Mouse (Mus musculus): ENCODE measurements around the gene Urgcp.

Gene Urgcp

GRCm38 (mm10) chr11:5715630-5716105 is 46.5 kb downstream of the Urgcp start, which contains the start of gene Mrps24:
Mrps24 (minus strand) TSS chr11:5715680.
- peaks cover 63% of the 10 kb centered on the region for H3K4me1 ChIP-seq (replicated peaks; ENCODE audit: low read depth, low read length)
- H3K27me3 ChIP-seq (ENCODE audit: insufficient read depth, low read length), result peaks cover 21% of the 10 kb centered on the region
- TF ChIP-seq POU5F1 (IDR thresholded peaks at IDR 0.05; ENCODE audit: borderline replicate concordance, low read length), result no peak
- TF ChIP-seq NANOG (IDR thresholded peaks at IDR 0.05; ENCODE audit: borderline replicate concordance, low read length), result no peak
- no peak for TF ChIP-seq CTCF (conservative IDR thresholded peaks at IDR 0.05; ENCODE audit: low read length)
- H3K36me3 ChIP-seq (ENCODE audit: insufficient read depth, low read length), result peaks cover 44% of the 10 kb centered on the region
- H3K4me3 ChIP-seq (replicated peaks; ENCODE audit: low read length), result peak within 1 kb of the TSS; percentile 72
- H3K9me3 ChIP-seq (ENCODE audit: low read length), result no peaks in the 10 kb centered on the region

GRCm38 (mm10) chr11:5715179-5715578 is 47.0 kb downstream of the Urgcp start:
- Histone ChIP-seq H3K36me3 (ENCODE audit: insufficient read depth, low read length) (peaks cover 44% of the 10 kb centered on the region), H3K9me3 (ENCODE audit: low read length) (no peaks in the 10 kb centered on the region)
- TF ChIP-seq CTCF (conservative IDR thresholded peaks at IDR 0.05; ENCODE audit: low read length) (no peak), NANOG (IDR thresholded peaks at IDR 0.05; ENCODE audit: borderline replicate concordance, low read length) (no peak), POU5F1 (IDR thresholded peaks at IDR 0.05; ENCODE audit: borderline replicate concordance, low read length) (no peak)

GRCm38 (mm10) chr11:5707530-5708353 is 54.4 kb downstream of the Urgcp start:
- Histone ChIP-seq H3K9me3 (ENCODE audit: low read length) (no peaks in the 10 kb centered on the region), H3K4me3 (replicated peaks; ENCODE audit: low read length) (peak overlapping the region; percentile 97), H3K4me1 (replicated peaks; ENCODE audit: low read depth, low read length) (peaks cover 58% of the 10 kb centered on the region), H3K36me3 (ENCODE audit: insufficient read depth, low read length) (peaks cover 34% of the 10 kb centered on the region), H3K27me3 (ENCODE audit: insufficient read depth, low read length) (peaks cover 10% of the 10 kb centered on the region; the same call in 1 of the 2 replicates)
- TF ChIP-seq POU5F1 (IDR thresholded peaks at IDR 0.05; ENCODE audit: borderline replicate concordance, low read length), result no peak
- TF ChIP-seq CTCF (conservative IDR thresholded peaks at IDR 0.05; ENCODE audit: low read length), result no peak
- no peak for TF ChIP-seq NANOG (IDR thresholded peaks at IDR 0.05; ENCODE audit: borderline replicate concordance, low read length)

More at GRCm38 (mm10) chr11:5715179-5715578, 47.0 kb downstream of the Urgcp start:
- peaks cover 21% of the 10 kb centered on the region for H3K27me3 ChIP-seq (ENCODE audit: insufficient read depth, low read length)
- H3K4me1 ChIP-seq (replicated peaks; ENCODE audit: low read depth, low read length), result peaks cover 60% of the 10 kb centered on the region
- H3K4me3 ChIP-seq (replicated peaks; ENCODE audit: low read length), result peak overlapping the region; percentile 72; the same call in 1 of the 2 replicates

GRCm38 (mm10) chr11:5706874-5707529 is 55.2 kb downstream of the Urgcp start:
- Histone ChIP-seq H3K4me3 (replicated peaks; ENCODE audit: low read length) (peak overlapping the region; percentile 97), H3K4me1 (replicated peaks; ENCODE audit: low read depth, low read length) (peaks cover 61% of the 10 kb centered on the region), H3K9me3 (ENCODE audit: low read length) (no peaks in the 10 kb centered on the region), H3K36me3 (ENCODE audit: insufficient read depth, low read length) (peaks cover 34% of the 10 kb centered on the region), H3K27me3 (ENCODE audit: insufficient read depth, low read length) (peaks cover 10% of the 10 kb centered on the region; the same call in 1 of the 2 replicates)
- no peak for TF ChIP-seq CTCF (conservative IDR thresholded peaks at IDR 0.05; ENCODE audit: low read length)
- TF ChIP-seq NANOG (IDR thresholded peaks at IDR 0.05; ENCODE audit: borderline replicate concordance, low read length), result no peak
- no peak for TF ChIP-seq POU5F1 (IDR thresholded peaks at IDR 0.05; ENCODE audit: borderline replicate concordance, low read length)

DNA sequence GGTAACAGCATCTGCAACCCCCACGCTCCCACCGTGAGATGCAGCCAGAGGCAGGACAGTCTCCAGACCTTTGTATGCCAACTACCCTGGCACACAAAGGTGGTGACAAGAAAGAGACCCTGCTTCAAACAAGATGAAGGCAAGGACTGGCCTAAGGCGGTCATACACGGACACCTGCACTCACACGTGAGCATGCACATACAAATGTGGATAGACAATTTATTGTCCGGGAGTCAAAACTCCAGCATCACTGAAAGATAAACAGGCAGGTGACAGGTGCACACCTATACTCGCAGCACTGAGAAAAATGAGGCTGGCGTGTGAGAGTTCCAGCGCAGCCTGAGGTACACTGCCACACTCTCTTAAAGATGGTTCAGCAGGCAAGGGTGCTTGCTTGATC is 56.2 kb downstream of the Urgcp start:
- Histone ChIP-seq H3K4me3 (replicated peaks; ENCODE audit: low read length) (peak overlapping the region; percentile 97), H3K36me3 (ENCODE audit: insufficient read depth, low read length) (peaks cover 34% of the 10 kb centered on the region), H3K9me3 (ENCODE audit: low read length) (no peaks in the 10 kb centered on the region), H3K27me3 (ENCODE audit: insufficient read depth, low read length) (peaks cover 10% of the 10 kb centered on the region; the same call in 1 of the 2 replicates), H3K4me1 (replicated peaks; ENCODE audit: low read depth, low read length) (peaks cover 66% of the 10 kb centered on the region)
- no peak for TF ChIP-seq POU5F1 (IDR thresholded peaks at IDR 0.05; ENCODE audit: borderline replicate concordance, low read length)
- TF ChIP-seq NANOG (IDR thresholded peaks at IDR 0.05; ENCODE audit: borderline replicate concordance, low read length), result no peak
- no peak for TF ChIP-seq CTCF (conservative IDR thresholded peaks at IDR 0.05; ENCODE audit: low read length)

GRCm38 (mm10) chr11:5703341-5703740 is 58.8 kb downstream of the Urgcp start:
- TF ChIP-seq CTCF (conservative IDR thresholded peaks at IDR 0.05; ENCODE audit: low read length) (0 out of 2 replicates have a peak, but pooled peaks have one; percentile 6), POU5F1 (IDR thresholded peaks at IDR 0.05; ENCODE audit: borderline replicate concordance, low read length) (no peak)
- H3K36me3 ChIP-seq (ENCODE audit: insufficient read depth, low read length), result peaks cover 34% of the 10 kb centered on the region

GRCm38 (mm10) chr11:5702957-5703332 is 59.2 kb downstream of the Urgcp start:
- Histone ChIP-seq H3K9me3 (ENCODE audit: low read length) (no peaks in the 10 kb centered on the region), H3K4me1 (replicated peaks; ENCODE audit: low read depth, low read length) (peaks cover 67% of the 10 kb centered on the region), H3K4me3 (replicated peaks; ENCODE audit: low read length) (0 out of 2 replicates have a peak overlapping the region, but pooled peaks have one; percentile 0), H3K27me3 (ENCODE audit: insufficient read depth, low read length) (no peaks in the 10 kb centered on the region), H3K36me3 (ENCODE audit: insufficient read depth, low read length) (peaks cover 34% of the 10 kb centered on the region)
- TF ChIP-seq NANOG (IDR thresholded peaks at IDR 0.05; ENCODE audit: borderline replicate concordance, low read length) (no peak), POU5F1 (IDR thresholded peaks at IDR 0.05; ENCODE audit: borderline replicate concordance, low read length) (no peak), CTCF (conservative IDR thresholded peaks at IDR 0.05; ENCODE audit: low read length) (no peak)

More at GRCm38 (mm10) chr11:5703341-5703740, 58.8 kb downstream of the Urgcp start:
- H3K4me1 ChIP-seq (replicated peaks; ENCODE audit: low read depth, low read length), result peaks cover 71% of the 10 kb centered on the region
- H3K27me3 ChIP-seq (ENCODE audit: insufficient read depth, low read length), result no peaks in the 10 kb centered on the region
- H3K9me3 ChIP-seq (ENCODE audit: low read length), result no peaks in the 10 kb centered on the region
- no peak overlapping the region for H3K4me3 ChIP-seq (replicated peaks; ENCODE audit: low read length)

Data from E14TG2a.4 (cell line).